Mouse (Mus musculus): Measurements from ENCODE around the gene Ifit2. TPM values are rescaled to one million over a fixed set of nuclear protein-coding genes. Genes with fewer than 3 reads are reported as not detected.

Gene Ifit2
- polyA plus RNA-seq (2014; fragmentation: Illumina TruSeq; extraction: RNeasy Lipid Tissue Mini Kit (QIAGEN cat#74804); ENCODE audit: insufficient read depth, low read depth, low replicate concordance) = 8.0 TPM

DNA sequence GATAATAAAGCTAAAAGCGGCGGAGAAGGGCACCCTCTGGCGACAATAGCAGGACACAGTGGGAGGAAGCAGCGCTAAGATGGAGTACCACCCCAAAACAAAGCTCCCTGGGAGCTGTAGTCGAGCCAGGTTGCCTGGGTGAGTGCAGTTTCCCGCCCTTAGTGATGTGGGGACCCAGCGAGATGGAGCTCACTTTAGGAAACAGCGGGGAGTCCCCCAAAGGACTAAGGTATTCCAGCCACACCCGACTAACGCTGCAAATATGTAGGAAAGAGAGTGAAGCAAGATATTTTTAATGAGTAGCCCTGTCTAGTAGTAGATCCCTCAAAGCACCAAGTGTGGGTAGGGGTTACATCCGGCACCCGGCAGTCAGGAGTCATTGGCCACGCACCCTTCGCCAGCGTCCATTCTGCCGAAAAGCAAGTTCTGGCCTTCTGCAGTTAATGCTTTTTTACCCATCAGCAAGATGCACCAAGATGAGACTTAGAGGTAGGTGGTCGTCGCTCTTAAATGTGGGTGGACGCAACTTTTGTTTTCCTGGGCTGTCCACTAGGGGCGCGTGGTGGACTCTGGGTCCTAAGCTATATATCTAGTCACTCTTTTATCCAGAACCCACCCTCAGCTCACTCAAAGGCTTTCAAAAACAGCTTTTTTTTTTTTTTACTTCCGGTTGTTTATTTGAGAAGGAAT is at the start of gene Ifit2:
TSS of gene Ifit2 (plus strand) at position 161 of the 690 bp plus-strand sequence.

DNA sequence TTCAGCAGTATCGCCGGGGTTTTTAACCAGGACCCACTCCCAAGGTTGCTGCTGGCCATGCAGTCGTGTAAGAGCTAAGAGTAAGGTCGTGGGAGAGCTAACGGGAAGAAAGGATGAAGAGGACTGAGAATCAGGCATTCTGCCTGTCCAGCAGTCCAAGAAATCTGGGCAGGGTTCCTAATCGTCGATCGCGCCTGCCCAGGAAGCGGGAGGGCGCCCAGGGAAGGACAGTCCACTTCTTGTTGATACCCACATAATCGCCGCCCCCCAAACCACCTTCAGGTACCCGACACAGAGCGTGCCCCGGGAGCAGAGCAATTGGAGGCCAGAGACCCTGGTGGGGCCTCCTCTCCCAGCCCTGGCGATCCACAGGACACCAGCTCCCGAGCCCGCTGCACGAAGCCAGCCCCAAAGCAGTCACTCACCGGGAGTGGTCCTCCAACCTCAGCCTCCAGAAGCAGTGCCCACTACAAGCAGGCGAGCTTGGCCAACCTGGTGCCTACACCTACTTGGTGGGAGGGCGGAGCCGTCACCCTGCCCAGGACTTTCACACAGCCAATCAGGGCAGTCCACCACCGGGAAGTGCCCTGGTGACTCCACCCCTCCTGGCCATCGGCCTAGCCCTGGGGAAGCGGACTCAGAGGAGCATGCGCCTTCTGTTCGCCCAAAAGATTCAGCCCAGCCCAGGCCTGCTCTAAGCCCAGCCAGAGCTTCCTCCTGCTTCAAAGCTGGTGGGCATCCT is 23.4 kb upstream of the Ifit2 start, which contains the start of gene Lipa:
TSS of gene Lipa (minus strand) at position 534 of the 742 bp plus-strand sequence.

DNA sequence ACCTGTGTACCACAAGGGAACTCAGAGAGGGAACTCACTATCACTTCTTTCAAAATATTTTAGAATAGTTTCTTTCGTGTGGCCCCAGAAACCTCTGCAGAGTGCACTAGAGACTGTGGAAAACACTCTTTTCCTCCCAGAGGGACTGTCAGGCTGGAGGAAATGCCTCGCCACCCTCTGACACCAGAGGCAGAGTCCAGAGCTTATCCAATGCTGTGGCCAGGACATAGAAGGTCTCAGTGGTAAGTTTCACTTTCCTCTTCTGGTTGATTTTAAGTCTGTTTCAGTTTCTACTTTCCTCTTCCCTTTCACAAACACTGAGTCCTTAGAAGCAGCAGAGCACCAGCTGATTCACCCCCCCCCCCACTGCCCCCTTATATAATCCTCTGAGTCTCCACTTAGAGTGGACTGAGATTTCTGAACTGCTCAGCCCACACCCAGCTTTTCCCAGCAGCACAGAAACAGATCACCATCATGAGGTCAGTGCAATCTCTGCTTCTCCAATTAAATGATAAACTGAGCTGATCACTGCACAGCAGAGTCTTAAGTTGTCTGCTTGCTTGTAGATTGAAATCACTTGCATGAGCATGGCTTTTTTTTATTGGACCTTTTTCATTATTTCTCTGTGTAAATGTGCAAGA is 32.8 kb downstream of the Ifit2 start, which contains the start of gene Ifit3:
TSS of gene Ifit3 (plus strand) at position 406 of the 641 bp plus-strand sequence.

DNA sequence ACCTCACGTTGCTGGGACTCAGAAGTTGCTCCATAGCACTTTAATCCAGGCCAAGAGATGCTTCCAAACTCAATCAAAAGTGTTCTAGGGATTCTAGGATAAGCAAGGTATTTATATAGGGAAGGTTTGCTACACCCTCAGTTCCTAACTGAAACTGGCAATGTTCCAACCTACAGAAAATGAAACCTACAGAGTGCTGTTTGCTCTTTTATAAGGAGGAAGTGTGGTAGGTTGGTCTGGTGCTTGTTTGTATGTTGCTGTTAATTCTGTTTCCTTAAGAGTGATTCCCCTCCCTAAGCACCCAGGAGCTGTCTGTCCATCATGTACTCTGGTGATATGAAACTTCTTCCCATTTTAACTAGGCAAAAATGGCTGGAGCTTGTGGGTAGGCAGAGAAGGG is 51.4 kb downstream of the Ifit2 start, which contains the start of gene Ifit1bl1:
TSS of gene Ifit1bl1 (minus strand) at position 69 of the 400 bp plus-strand sequence.

DNA sequence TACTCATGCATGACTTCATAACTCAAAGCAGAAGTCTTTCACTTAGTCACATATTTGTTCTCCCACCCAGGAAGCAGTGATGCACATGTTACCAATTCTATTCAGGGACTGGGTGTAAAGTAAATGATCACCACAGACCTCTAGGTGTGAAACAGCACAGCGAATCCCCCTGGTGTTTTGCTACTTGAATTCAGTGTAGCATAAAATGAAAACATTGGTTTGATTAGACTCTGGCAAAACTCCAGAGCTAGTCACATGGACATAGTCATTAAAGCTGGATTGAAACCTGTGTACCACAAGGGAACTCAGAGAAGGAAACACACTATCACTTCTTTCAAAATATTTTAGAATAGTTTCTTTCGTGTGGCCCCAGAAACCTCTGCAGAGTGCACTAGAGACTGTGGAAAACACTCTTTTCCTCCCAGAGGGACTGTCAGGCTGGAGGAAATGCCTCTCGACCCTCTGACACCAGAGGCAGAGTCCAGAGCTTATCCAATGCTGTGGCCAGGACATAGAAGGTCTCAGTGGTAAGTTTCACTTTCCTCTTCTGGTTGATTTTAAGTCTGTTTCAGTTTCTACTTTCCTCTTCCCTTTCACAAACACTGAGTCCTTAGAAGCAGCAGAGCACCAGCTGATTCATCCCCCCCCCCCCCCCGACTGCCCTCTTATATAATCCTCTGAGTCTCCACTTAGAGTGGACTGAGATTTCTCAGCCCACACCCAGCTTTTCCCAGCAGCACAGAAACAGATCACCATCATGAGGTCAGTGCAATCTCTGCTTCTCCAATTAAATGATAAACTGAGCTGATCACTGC is 57.0 kb downstream of the Ifit2 start, which contains the start of gene Ifit3b:
TSS of gene Ifit3b (plus strand) at position 734 of the 815 bp plus-strand sequence.

Other genes with a start within 250 kb of the Ifit2 start
- gene Ch25h, start 75.5 kb upstream of the Ifit2 start, polyA plus RNA-seq (2014; fragmentation: Illumina TruSeq; extraction: RNeasy Lipid Tissue Mini Kit (QIAGEN cat#74804); ENCODE audit: insufficient read depth, low read depth, low replicate concordance) = 4.3 TPM
- gene Lipa, start 23.2 kb upstream of the Ifit2 start, polyA plus RNA-seq (2014; fragmentation: Illumina TruSeq; extraction: RNeasy Lipid Tissue Mini Kit (QIAGEN cat#74804); ENCODE audit: insufficient read depth, low read depth, low replicate concordance) = 31.0 TPM
- gene Ifit3, start 32.8 kb downstream of the Ifit2 start, polyA plus RNA-seq (2014; fragmentation: Illumina TruSeq; extraction: RNeasy Lipid Tissue Mini Kit (QIAGEN cat#74804); ENCODE audit: insufficient read depth, low read depth, low replicate concordance) = 43.9 TPM
- gene Ifit1bl1, start 51.3 kb downstream of the Ifit2 start, polyA plus RNA-seq (2014; fragmentation: Illumina TruSeq; extraction: RNeasy Lipid Tissue Mini Kit (QIAGEN cat#74804); ENCODE audit: insufficient read depth, low read depth, low replicate concordance) = 3.5 TPM
- 11.0 TPM for gene Ifit3b, start 57.3 kb downstream of the Ifit2 start, polyA plus RNA-seq (2014; fragmentation: Illumina TruSeq; extraction: RNeasy Lipid Tissue Mini Kit (QIAGEN cat#74804); ENCODE audit: insufficient read depth, low read depth, low replicate concordance)
- 0.89 TPM for gene Ifit1bl2, start 90.0 kb downstream of the Ifit2 start, polyA plus RNA-seq (2014; fragmentation: Illumina TruSeq; extraction: RNeasy Lipid Tissue Mini Kit (QIAGEN cat#74804); ENCODE audit: insufficient read depth, low read depth, low replicate concordance)
- gene Ifit1, start 90.2 kb downstream of the Ifit2 start, polyA plus RNA-seq (2014; fragmentation: Illumina TruSeq; extraction: RNeasy Lipid Tissue Mini Kit (QIAGEN cat#74804); ENCODE audit: insufficient read depth, low read depth, low replicate concordance) = 9.5 TPM
- 2.7 TPM for gene Slc16a12, start 196.6 kb downstream of the Ifit2 start, polyA plus RNA-seq (2014; fragmentation: Illumina TruSeq; extraction: RNeasy Lipid Tissue Mini Kit (QIAGEN cat#74804); ENCODE audit: insufficient read depth, low read depth, low replicate concordance)